Mouse (Mus musculus): ENCODE measurements around the gene Eml1. TPM values are rescaled to one million over a fixed set of nuclear protein-coding genes. Genes with fewer than 3 reads are reported as not detected.

The Eml1 gene
- polyA plus RNA-seq, 2 experiments, result 38.4 to 44.4 TPM

- Histone ChIP-seq H3K9me3 (ENCODE audit: control insufficient read depth, low read length) (no peaks in the 10 kb centered on the region), H3K4me3 (replicated peaks; ENCODE audit: low read length) (no peak overlapping the region), H3K4me1 (ENCODE audit: control insufficient read depth, insufficient read depth, low read length) (0 out of 2 replicates have a peak, but pooled peaks cover 3% of the 10 kb centered on the region), H3K27me3 (ENCODE audit: control insufficient read depth, insufficient read depth, low read length) (no peaks in the 10 kb centered on the region), H3K36me3 (ENCODE audit: control insufficient read depth, insufficient read depth, low read length) (no peaks in the 10 kb centered on the region), H3K9ac (ENCODE audit: low read depth, low read length, severe bottlenecking) (no peak overlapping the region), H3K27ac (replicated peaks; ENCODE audit: low read depth, low read length) (no peak overlapping the region), H3K4me2 (replicated peaks; ENCODE audit: low read depth, low read length, severe bottlenecking) (no peak overlapping the region)
- no peak for TF ChIP-seq POLR2A (IDR thresholded peaks at IDR 0.05; ENCODE audit: borderline replicate concordance, extremely low read depth, insufficient read depth, insufficient read length)
- WGBS, result 82% methylated on average over 6 of the region's 6 CpGs
- no peak for ATAC-seq (ENCODE audit: low FRiP score, low read depth)
- DNase-seq (ENCODE audit: low spot score), result no peak
Observed at GRCm38 (mm10) chr12:108395285-108395660, 24.5 kb downstream of the Eml1 start.

DNA sequence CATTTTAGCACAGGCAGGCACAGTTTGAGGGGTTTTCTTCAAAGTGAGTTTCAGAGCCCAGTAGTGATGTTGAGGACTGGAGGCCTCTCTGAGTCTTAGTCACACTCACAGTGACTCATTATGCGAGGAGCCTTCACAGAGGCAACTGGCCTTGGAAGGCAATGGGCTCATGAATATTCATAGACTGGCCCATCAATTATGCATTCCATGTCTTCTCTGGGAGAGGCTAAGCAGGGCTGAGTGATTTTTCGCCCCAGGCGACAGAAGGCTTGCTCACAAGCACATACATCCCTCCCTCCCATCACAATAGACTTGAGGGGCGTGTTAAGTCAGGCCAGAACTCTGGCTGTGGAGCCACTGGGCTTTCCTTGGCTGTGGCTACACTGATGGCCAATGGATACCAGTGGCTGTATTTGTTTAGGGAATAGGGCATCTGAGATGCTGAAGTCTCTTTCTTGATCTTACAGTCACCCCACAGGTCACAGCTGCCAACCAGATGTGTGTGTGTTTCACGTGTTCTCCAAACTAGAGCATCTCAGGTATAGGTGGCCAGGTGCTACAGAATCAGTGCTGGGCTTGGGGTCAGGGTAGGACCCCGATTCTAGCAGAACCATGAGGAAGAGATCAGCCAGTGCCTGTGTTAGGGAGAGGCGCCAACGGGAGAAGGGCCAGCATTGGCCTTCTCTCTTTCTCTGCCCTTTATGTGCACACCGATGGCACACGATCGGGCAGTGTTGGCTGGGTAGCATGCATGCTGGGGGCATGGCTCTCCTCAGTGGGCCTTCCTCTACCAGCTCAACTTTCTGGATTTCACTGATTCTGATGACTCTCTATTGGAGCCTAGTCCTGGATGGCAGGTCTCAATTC lies 25.6 kb downstream of the Eml1 start:
- H3K4me2 ChIP-seq (replicated peaks; ENCODE audit: low read depth, low read length, severe bottlenecking), result no peak overlapping the region
- H3K9ac ChIP-seq (ENCODE audit: low read depth, low read length, severe bottlenecking), result no peak overlapping the region
- ATAC-seq (ENCODE audit: low FRiP score, low read depth) (no peak), DNase-seq (ENCODE audit: low spot score) (peak; percentile 54)
- 0 out of 2 replicates have a peak, but pooled peaks cover 3% of the 10 kb centered on the region for H3K4me1 ChIP-seq (ENCODE audit: control insufficient read depth, insufficient read depth, low read length)
- TF ChIP-seq POLR2A (IDR thresholded peaks at IDR 0.05; ENCODE audit: borderline replicate concordance, extremely low read depth, insufficient read depth, insufficient read length), result no peak
- H3K4me3 ChIP-seq (replicated peaks; ENCODE audit: low read length), result no peak overlapping the region
- H3K36me3 ChIP-seq (ENCODE audit: control insufficient read depth, insufficient read depth, low read length), result no peaks in the 10 kb centered on the region
- 78% methylated on average over 11 of the region's 11 CpGs for WGBS
- no peak overlapping the region for H3K27ac ChIP-seq (replicated peaks; ENCODE audit: low read depth, low read length)
- no peaks in the 10 kb centered on the region for H3K27me3 ChIP-seq (ENCODE audit: control insufficient read depth, insufficient read depth, low read length)
- H3K9me3 ChIP-seq (ENCODE audit: control insufficient read depth, low read length), result no peaks in the 10 kb centered on the region

- ATAC-seq (ENCODE audit: low FRiP score, low read depth) (no peak), DNase-seq (ENCODE audit: low spot score) (no peak)
- Histone ChIP-seq H3K27me3 (ENCODE audit: control insufficient read depth, insufficient read depth, low read length) (no peaks in the 10 kb centered on the region), H3K27ac (replicated peaks; ENCODE audit: low read depth, low read length) (no peak overlapping the region), H3K9ac (ENCODE audit: low read depth, low read length, severe bottlenecking) (no peak overlapping the region), H3K4me3 (replicated peaks; ENCODE audit: low read length) (no peak overlapping the region), H3K4me2 (replicated peaks; ENCODE audit: low read depth, low read length, severe bottlenecking) (no peak overlapping the region), H3K9me3 (ENCODE audit: control insufficient read depth, low read length) (no peaks in the 10 kb centered on the region), H3K4me1 (ENCODE audit: control insufficient read depth, insufficient read depth, low read length) (peaks cover 1% of the 10 kb centered on the region; the same call in 1 of the 2 replicates), H3K36me3 (ENCODE audit: control insufficient read depth, insufficient read depth, low read length) (no peaks in the 10 kb centered on the region)
- 78% methylated on average over 7 of the region's 7 CpGs for WGBS
- TF ChIP-seq POLR2A (IDR thresholded peaks at IDR 0.05; ENCODE audit: borderline replicate concordance, extremely low read depth, insufficient read depth, insufficient read length), result no peak
Observed at GRCm38 (mm10) chr12:108398681-108399080, 27.9 kb downstream of the Eml1 start.

GRCm38 (mm10) chr12:108399191-108399590 lies 28.4 kb downstream of the Eml1 start:
- H3K36me3 ChIP-seq (ENCODE audit: control insufficient read depth, insufficient read depth, low read length), result no peaks in the 10 kb centered on the region
- H3K27ac ChIP-seq (replicated peaks; ENCODE audit: low read depth, low read length), result no peak overlapping the region
- no peak overlapping the region for H3K9ac ChIP-seq (ENCODE audit: low read depth, low read length, severe bottlenecking)
- H3K4me1 ChIP-seq (ENCODE audit: control insufficient read depth, insufficient read depth, low read length), result peaks cover 3% of the 10 kb centered on the region
- no peak overlapping the region for H3K4me3 ChIP-seq (replicated peaks; ENCODE audit: low read length)
- H3K9me3 ChIP-seq (ENCODE audit: control insufficient read depth, low read length), result no peaks in the 10 kb centered on the region
- DNase-seq (ENCODE audit: low spot score) (no peak), ATAC-seq (ENCODE audit: low FRiP score, low read depth) (no peak)
- H3K27me3 ChIP-seq (ENCODE audit: control insufficient read depth, insufficient read depth, low read length), result no peaks in the 10 kb centered on the region
- TF ChIP-seq POLR2A (IDR thresholded peaks at IDR 0.05; ENCODE audit: borderline replicate concordance, extremely low read depth, insufficient read depth, insufficient read length), result no peak
- 88% methylated on average over 8 of the region's 8 CpGs for WGBS
- H3K4me2 ChIP-seq (replicated peaks; ENCODE audit: low read depth, low read length, severe bottlenecking), result no peak overlapping the region

DNA sequence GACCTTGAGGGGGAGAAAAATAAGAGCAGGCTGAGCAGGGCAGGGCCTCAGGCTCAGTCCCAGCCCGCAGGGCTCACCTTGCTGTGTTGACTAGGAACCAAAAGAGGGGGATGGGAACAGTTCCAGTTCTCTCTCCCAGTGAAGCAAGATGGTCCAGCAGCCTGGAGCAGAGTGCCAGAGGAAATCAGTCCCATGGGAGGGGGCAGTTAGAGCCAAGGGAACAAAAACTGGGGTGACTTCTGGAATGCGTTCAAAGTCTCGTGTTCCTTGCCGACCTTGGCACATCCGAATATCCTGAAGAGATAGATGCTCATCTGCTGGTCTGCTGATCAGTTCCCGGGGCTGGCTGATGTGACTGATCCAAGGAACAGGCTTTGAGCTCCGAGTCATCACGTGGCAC lies 30.2 kb downstream of the Eml1 start:
- H3K4me2 ChIP-seq (replicated peaks; ENCODE audit: low read depth, low read length, severe bottlenecking), result no peak overlapping the region
- H3K27ac ChIP-seq (replicated peaks; ENCODE audit: low read depth, low read length), result no peak overlapping the region
- H3K36me3 ChIP-seq (ENCODE audit: control insufficient read depth, insufficient read depth, low read length), result no peaks in the 10 kb centered on the region
- ATAC-seq (ENCODE audit: low FRiP score, low read depth), result no peak
- no peaks in the 10 kb centered on the region for H3K27me3 ChIP-seq (ENCODE audit: control insufficient read depth, insufficient read depth, low read length)
- no peak for TF ChIP-seq POLR2A (IDR thresholded peaks at IDR 0.05; ENCODE audit: borderline replicate concordance, extremely low read depth, insufficient read depth, insufficient read length)
- 73% methylated on average over 8 of the region's 8 CpGs for WGBS
- peaks cover 16% of the 10 kb centered on the region for H3K4me1 ChIP-seq (ENCODE audit: control insufficient read depth, insufficient read depth, low read length)
- no peak overlapping the region for H3K9ac ChIP-seq (ENCODE audit: low read depth, low read length, severe bottlenecking)
- H3K9me3 ChIP-seq (ENCODE audit: control insufficient read depth, low read length), result no peaks in the 10 kb centered on the region
- DNase-seq (ENCODE audit: low spot score), result no peak
- H3K4me3 ChIP-seq (replicated peaks; ENCODE audit: low read length), result no peak overlapping the region
